Mouse (Mus musculus) hindbrain, embryonic 15.5 days (tissue): ENCODE data around the gene Mc3r. TPM values are rescaled to one million over a fixed set of nuclear protein-coding genes. Genes with fewer than 3 reads are reported as not detected.

Source experiments
- ATAC-seq: fragments of 200-750 bp; cut with Nextera tagmentation; 2 replicates; pipeline ENCODE4 v1.8.0; 2017; ENCODE audit warnings: low read depth, moderate number of reproducible peaks, moderate TSS enrichment; ENCODE audit not compliant: low FRiP score
- H3K27ac ChIP-seq: fragments of 300-500 bp; sonication (generic); replicated peaks from 2 replicates; pipeline ENCODE4 v1.5.1; 2015; ENCODE audit warnings: mild to moderate bottlenecking, inconsistent platforms
- H3K27me3 ChIP-seq: fragments of 300-500 bp; sonication (generic); 2 replicates; pipeline ENCODE4 v1.6.1; 2015; ENCODE audit warnings: control low read depth, inconsistent platforms
- H3K36me3 ChIP-seq: fragments of 300-500 bp; sonication (generic); 2 replicates; pipeline ENCODE4 v1.6.1; 2015; ENCODE audit warnings: control low read depth, inconsistent platforms
- H3K4me1 ChIP-seq: fragments of 300-500 bp; sonication (generic); replicated peaks from 2 replicates; pipeline ENCODE4 v1.6.1; 2015; ENCODE audit warnings: control low read depth, inconsistent platforms
- H3K4me2 ChIP-seq: fragments of 300-500 bp; sonication (generic); 2 replicates; pipeline ENCODE4 v1.6.1; 2015; ENCODE audit warnings: moderate library complexity, mild to moderate bottlenecking, inconsistent platforms
- H3K4me3 ChIP-seq: fragments of 300-500 bp; sonication (generic); 2 replicates; pipeline ENCODE4 v1.5.1; 2015; ENCODE audit warnings: mild to moderate bottlenecking, inconsistent platforms
- H3K9ac ChIP-seq: fragments of 300-500 bp; sonication (generic); 2 replicates; pipeline ENCODE4 v1.6.1; 2015; ENCODE audit warnings: inconsistent platforms
- H3K9me3 ChIP-seq: fragments of 300-500 bp; sonication (generic); 2 replicates; pipeline ENCODE4 v1.6.1; 2016; ENCODE audit warnings: control low read depth, inconsistent platforms
- WGBS: fragments of 180-500 bp; shearing (Covaris S2); methylation state at CpG from one replicate; pipeline ENCODE4 v1.1.7; 2015; 5-methylcytosine and 5-hydroxymethylcytosine counted together
- polyA plus RNA-seq: library from polyadenylated mRNA; unstranded; fragments of >200 nt; fragmentation: Nextera tagmentation; extraction: Ambion mirVana; gene quantifications from 2 replicates; pipeline ENCODE4 v1.2.1, GENCODE M21; 2015

Mc3r gene
- polyA plus RNA-seq, result 0.08 and 0.21 TPM in 2 replicates

GRCm38 (mm10) chr2:172248106-172248764 is at the start of gene Mc3r:
TSS of gene Mc3r (plus strand) at chr2:172248492.
- Histone ChIP-seq H3K27ac (no peak within 1 kb of the TSS), H3K9ac (no peak within 1 kb of the TSS), H3K27me3 (peaks cover 11% of the 10 kb centered on the region; the same call in 1 of the 2 replicates), H3K4me1 (peaks cover 5% of the 10 kb centered on the region), H3K36me3 (no peaks in the 10 kb centered on the region), H3K4me3 (peak within 1 kb of the TSS; percentile 17; the same call in 1 of the 2 replicates), H3K4me2 (peak within 1 kb of the TSS; percentile 45), H3K9me3 (no peaks in the 10 kb centered on the region)
- ATAC-seq, result peak; percentile 45; the same call in 1 of the 2 replicates
- WGBS, result 12% methylated on average over 22 of the region's 22 CpGs

DNA sequence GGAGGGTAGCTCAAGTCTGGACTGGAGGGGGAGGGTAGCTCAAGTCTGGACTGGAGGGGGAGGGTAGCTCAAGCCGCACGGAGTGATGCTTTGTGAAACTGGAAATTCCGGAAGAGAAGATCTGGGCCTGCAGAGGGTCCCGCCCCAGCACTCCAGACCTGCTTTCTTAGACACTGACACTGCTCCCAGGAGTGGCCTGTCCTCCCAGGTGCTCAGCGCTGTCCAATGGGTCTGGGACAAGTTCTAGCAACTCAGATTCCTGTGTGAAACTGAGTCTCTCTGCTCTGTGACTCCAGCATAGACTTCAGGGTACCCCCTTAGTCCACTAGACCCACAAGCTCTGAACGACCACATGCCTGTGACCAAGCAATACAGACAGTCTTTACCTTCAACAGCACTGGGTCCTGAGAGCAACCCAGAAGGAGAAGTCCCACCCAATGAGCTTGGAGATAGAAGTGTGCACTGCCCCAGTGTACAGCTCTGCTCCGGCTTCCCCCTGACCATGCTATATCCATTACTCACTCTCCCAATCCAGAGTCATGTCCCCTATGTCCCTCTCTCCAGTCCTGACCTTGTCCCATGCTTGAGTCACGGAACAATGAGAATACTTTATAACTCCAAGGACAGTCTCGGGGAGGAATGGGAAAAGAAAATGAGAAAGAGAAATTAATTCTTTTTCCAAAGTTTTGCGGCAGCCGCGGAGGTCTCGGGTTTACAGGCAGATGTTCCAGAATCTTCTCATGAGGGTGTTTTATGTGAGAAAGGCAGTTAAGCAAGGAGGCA is 46.1 kb upstream of the Mc3r start:
- no peaks in the 10 kb centered on the region for H3K27me3 ChIP-seq
- H3K9me3 ChIP-seq, result no peaks in the 10 kb centered on the region
- no peak overlapping the region for H3K9ac ChIP-seq
- H3K4me2 ChIP-seq, result no peak overlapping the region
- no peaks in the 10 kb centered on the region for H3K4me1 ChIP-seq
- no peak overlapping the region for H3K4me3 ChIP-seq
- ATAC-seq, result no peak
- H3K36me3 ChIP-seq, result no peaks in the 10 kb centered on the region
- WGBS, result 81% methylated on average over 13 of the region's 13 CpGs
- no peak overlapping the region for H3K27ac ChIP-seq

- peak; percentile 69; the same call in 1 of the 2 replicates for ATAC-seq
These were observed 41.3 kb upstream of the Mc3r start for GRCm38 (mm10) chr2:172207003-172207402.

GRCm38 (mm10) chr2:172213480-172213879 is 34.8 kb upstream of the Mc3r start:
- no peak overlapping the region for H3K4me2 ChIP-seq
- H3K9me3 ChIP-seq, result no peaks in the 10 kb centered on the region
- no peak overlapping the region for H3K4me3 ChIP-seq
- WGBS, result 81% methylated on average over 8 of the region's 8 CpGs
- no peak for ATAC-seq
- no peak overlapping the region for H3K9ac ChIP-seq
- peaks cover 4% of the 10 kb centered on the region; the same call in 1 of the 2 replicates for H3K4me1 ChIP-seq
- no peaks in the 10 kb centered on the region for H3K36me3 ChIP-seq
- H3K27ac ChIP-seq, result no peak overlapping the region
- H3K27me3 ChIP-seq, result no peaks in the 10 kb centered on the region

More at GRCm38 (mm10) chr2:172207003-172207402, 41.3 kb upstream of the Mc3r start:
- Histone ChIP-seq H3K27ac (no peak overlapping the region), H3K4me1 (no peaks in the 10 kb centered on the region), H3K9ac (no peak overlapping the region), H3K4me2 (no peak overlapping the region), H3K27me3 (no peaks in the 10 kb centered on the region), H3K36me3 (no peaks in the 10 kb centered on the region), H3K4me3 (no peak overlapping the region), H3K9me3 (no peaks in the 10 kb centered on the region)
- WGBS, result 9% methylated on average over 11 of the region's 11 CpGs

- Histone ChIP-seq H3K4me3 (no peak overlapping the region), H3K9ac (no peak overlapping the region), H3K36me3 (no peaks in the 10 kb centered on the region), H3K9me3 (no peaks in the 10 kb centered on the region), H3K27ac (no peak overlapping the region), H3K4me2 (no peak overlapping the region), H3K4me1 (peaks cover 4% of the 10 kb centered on the region; the same call in 1 of the 2 replicates), H3K27me3 (no peaks in the 10 kb centered on the region)
- no peak for ATAC-seq
- WGBS, result 97% methylated on average over 5 of the region's 5 CpGs
These were observed 34.0 kb upstream of the Mc3r start for GRCm38 (mm10) chr2:172214336-172214735.

- Histone ChIP-seq H3K36me3 (no peaks in the 10 kb centered on the region), H3K4me3 (no peak overlapping the region), H3K9ac (no peak overlapping the region), H3K27me3 (no peaks in the 10 kb centered on the region), H3K9me3 (no peaks in the 10 kb centered on the region), H3K4me2 (no peak overlapping the region), H3K27ac (no peak overlapping the region), H3K4me1 (peaks cover 4% of the 10 kb centered on the region; the same call in 1 of the 2 replicates)
- 44% methylated on average over 11 of the region's 11 CpGs for WGBS
- ATAC-seq, result 0 out of 2 replicates have a peak, but pooled peaks have one; percentile 38
These were observed 32.7 kb upstream of the Mc3r start for GRCm38 (mm10) chr2:172215508-172216162.

GRCm38 (mm10) chr2:172216163-172216915 is 32.0 kb upstream of the Mc3r start:
- no peak overlapping the region for H3K9ac ChIP-seq
- no peak for ATAC-seq
- WGBS, result 65% methylated on average over 17 of the region's 17 CpGs

GRCm38 (mm10) chr2:172217886-172218285 is 30.4 kb upstream of the Mc3r start:
- 67% methylated on average over 7 of the region's 8 CpGs for WGBS
- Histone ChIP-seq H3K4me2 (no peak overlapping the region), H3K27me3 (no peaks in the 10 kb centered on the region), H3K9me3 (no peaks in the 10 kb centered on the region), H3K4me3 (no peak overlapping the region), H3K36me3 (no peaks in the 10 kb centered on the region), H3K9ac (no peak overlapping the region), H3K4me1 (peaks cover 4% of the 10 kb centered on the region; the same call in 1 of the 2 replicates), H3K27ac (no peak overlapping the region)
- ATAC-seq, result no peak

More at GRCm38 (mm10) chr2:172216163-172216915, 32.0 kb upstream of the Mc3r start:
- Histone ChIP-seq H3K36me3 (no peaks in the 10 kb centered on the region), H3K27ac (no peak overlapping the region), H3K9me3 (no peaks in the 10 kb centered on the region), H3K27me3 (no peaks in the 10 kb centered on the region), H3K4me1 (peaks cover 4% of the 10 kb centered on the region; the same call in 1 of the 2 replicates), H3K4me3 (no peak overlapping the region), H3K4me2 (no peak overlapping the region)

DNA sequence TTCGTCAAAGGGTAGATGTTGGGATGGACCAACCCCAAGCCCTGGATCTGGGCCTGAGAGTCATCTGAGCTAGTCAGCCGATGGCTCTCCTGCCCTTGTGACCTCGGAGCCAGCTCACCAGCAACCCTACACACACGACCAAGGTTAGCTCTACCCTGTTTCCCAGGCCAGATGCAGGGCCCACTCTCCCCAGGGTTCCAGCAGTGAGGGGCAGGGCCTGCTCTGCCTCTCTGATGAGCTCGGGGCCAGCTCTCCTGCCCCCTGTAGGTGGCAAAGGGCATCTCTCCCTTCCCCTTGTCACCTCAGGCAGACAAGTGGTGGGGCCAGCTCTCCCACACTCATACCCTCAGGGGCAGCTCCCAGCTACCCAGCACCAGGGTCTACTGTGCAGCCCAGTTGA is 29.1 kb upstream of the Mc3r start:
- H3K36me3 ChIP-seq, result no peaks in the 10 kb centered on the region
- no peaks in the 10 kb centered on the region for H3K9me3 ChIP-seq
- ATAC-seq, result no peak
- 57% methylated on average over 5 of the region's 5 CpGs for WGBS
- H3K27me3 ChIP-seq, result no peaks in the 10 kb centered on the region
- no peak overlapping the region for H3K27ac ChIP-seq
- H3K4me3 ChIP-seq, result no peak overlapping the region
- no peak overlapping the region for H3K4me2 ChIP-seq
- H3K4me1 ChIP-seq, result peaks cover 4% of the 10 kb centered on the region; the same call in 1 of the 2 replicates
- H3K9ac ChIP-seq, result no peak overlapping the region

DNA sequence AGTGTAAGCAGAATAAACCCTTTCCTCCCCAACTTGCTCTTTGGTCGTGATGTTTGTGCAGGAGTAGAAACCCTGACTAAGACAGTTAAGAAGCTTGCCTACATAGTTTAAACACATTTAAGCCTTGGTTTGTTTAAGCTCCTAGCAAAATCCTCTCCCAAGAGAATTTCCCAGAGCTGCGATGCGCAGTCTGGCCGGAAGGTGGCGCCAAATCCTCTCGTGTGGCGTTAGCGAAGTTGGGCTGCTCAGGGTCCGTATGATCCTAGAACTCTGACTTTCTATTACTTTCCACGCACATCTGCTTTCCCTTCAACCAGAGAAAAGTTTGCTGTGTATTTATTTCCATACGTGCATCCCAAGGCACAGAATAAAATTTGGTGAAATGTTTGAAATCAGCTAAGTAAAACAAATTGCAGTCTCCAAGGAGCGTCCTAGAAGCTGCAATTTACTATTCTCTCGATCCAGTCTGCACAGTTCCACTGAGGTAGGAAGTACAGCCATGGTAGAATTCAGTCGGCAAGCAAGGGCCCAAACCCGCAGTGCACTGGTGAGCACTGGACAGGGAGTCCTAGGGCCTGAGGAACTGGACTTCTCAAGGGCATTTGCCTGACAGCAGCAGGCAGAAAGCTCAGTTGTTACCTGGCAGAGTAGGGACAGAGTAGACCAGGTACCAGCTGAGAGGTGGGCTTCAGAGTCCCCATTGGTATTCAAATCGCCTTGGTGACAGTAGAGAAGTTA is 26.5 kb upstream of the Mc3r start:
- H3K4me2 ChIP-seq, result no peak overlapping the region
- no peaks in the 10 kb centered on the region for H3K4me1 ChIP-seq
- no peaks in the 10 kb centered on the region for H3K36me3 ChIP-seq
- H3K4me3 ChIP-seq, result no peak overlapping the region
- 7% methylated on average over 16 of the region's 16 CpGs for WGBS
- no peak for ATAC-seq
- H3K27me3 ChIP-seq, result no peaks in the 10 kb centered on the region
- no peak overlapping the region for H3K27ac ChIP-seq
- H3K9me3 ChIP-seq, result no peaks in the 10 kb centered on the region
- H3K9ac ChIP-seq, result no peak overlapping the region

DNA sequence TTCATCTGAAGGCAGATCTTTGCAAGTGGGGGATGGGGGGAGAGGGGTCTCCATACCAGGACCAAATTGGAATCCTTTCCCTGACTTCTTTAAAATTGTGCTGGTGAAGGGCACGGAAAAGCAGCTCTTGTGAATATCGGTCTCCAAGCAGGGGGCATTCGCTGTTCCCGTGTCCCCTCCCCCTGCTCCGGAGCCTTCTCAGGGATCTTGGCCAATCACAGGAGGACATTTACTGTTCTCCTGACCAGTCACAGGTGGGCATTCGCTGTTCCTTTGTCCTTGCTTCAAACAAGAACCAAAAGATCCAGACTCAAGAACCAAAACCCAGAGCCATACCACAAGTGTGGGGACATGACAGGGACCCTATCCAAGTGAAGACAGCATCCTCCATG is 25.9 kb upstream of the Mc3r start:
- H3K27me3 ChIP-seq, result no peaks in the 10 kb centered on the region
- ATAC-seq, result no peak
- no peaks in the 10 kb centered on the region for H3K36me3 ChIP-seq
- 22% methylated on average over 6 of the region's 6 CpGs for WGBS
- no peak overlapping the region for H3K4me2 ChIP-seq
- H3K9ac ChIP-seq, result no peak overlapping the region
- no peak overlapping the region for H3K4me3 ChIP-seq
- H3K9me3 ChIP-seq, result no peaks in the 10 kb centered on the region
- no peak overlapping the region for H3K27ac ChIP-seq
- no peaks in the 10 kb centered on the region; the same call in 1 of the 2 replicates for H3K4me1 ChIP-seq
